Mouse (Mus musculus) liver, embryonic 14.5 days (tissue): ENCODE measurements around the gene Rbbp8nl.

ENCODE experiments used
- CTCF ChIP-seq: IDR thresholded peaks from 2 replicates; pipeline ENCODE4 v1.5.1; 2016; ENCODE audit warnings: antibody characterized with exemption, low read depth, control low read depth
- EP300 ChIP-seq: IDR thresholded peaks from 2 replicates; pipeline ENCODE4 v1.6.1; 2016; ENCODE audit warnings: antibody characterized with exemption, low read depth

DNA sequence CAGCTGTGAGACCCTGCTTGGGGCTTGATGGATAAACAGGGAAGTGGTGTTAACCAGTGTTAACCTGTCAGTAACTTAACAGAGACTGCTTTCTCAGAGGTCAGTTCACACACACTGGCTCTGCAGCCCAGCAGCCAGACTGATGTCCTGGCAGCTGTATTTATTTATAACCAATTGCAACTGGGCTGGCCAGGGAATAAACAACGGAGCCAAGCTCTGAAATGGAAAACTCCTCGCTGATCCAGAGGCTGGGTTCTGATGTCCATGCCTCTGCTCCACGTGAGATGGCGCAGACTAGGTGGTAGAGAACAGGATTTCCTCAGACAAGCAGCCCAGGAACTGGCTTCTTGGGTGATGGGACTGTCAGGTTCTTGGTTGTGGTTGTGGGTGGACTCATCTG lies 2.3 kb upstream of the Rbbp8nl start:
- TF ChIP-seq EP300 (no peak), CTCF (no peak)
